Mouse (Mus musculus): ENCODE data around the gene Tubgcp6. TPM values are rescaled to one million over a fixed set of nuclear protein-coding genes. Genes with fewer than 3 reads are reported as not detected.
A peak's percentile ranks its signal among the peaks of the same experiment; 100 is the strongest.

The Tubgcp6 gene
- total RNA-seq, 2 experiments from 2014 or later = 27.6 to 32.6 TPM

DNA sequence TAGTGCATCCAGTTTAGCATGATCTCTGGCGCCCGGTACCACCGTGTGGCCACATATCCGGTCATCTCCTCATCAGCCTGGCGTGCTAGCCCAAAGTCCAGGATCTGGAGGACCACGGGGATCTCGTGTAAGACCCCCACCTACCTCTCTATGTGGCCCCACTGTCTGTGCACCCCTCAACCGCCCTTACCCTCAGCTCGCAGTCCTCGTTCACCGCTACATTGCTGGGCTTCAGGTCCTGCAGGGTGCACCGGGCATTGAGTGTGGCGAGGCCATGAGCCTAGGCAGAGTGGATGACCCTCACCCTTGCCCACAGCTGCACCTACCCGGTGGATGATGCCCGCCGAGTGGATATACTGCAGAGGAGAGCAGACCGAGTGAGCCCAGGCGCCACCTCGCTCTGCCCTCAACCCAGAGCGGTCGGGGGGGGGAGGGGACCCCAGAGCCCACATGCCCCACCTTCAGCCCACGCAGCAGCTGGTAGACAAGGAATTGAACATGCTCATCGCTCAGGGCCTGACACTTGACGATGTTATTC is 23.0 kb upstream of the Tubgcp6 start:
- intact Hi-C loops (cut with DNase I) = no loop called here
- DNase-seq (ENCODE audit: low spot score in 2 of 2) = no peak

DNA sequence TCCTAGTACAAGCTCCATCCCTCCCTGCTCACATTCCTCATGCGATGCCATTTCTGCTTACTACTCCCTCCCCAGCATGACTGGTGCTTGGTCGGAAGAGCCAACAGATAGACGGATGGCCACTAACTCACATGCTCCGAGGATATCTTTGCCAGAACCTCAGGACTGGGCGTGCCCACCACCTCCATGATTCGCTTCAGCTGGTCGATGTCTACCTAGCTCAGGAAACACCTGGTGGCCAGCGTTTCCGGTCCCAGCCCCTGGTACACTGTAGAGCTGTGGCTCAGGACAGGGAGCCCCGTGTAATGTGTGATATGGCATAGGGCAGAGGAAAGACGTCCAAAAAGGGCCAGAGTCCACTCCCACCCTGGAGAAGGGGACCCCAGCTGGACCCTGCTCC is 22.1 kb upstream of the Tubgcp6 start:
- no peak for DNase-seq (ENCODE audit: low spot score in 2 of 2)
- intact Hi-C loops (cut with DNase I) = no loop called here

DNA sequence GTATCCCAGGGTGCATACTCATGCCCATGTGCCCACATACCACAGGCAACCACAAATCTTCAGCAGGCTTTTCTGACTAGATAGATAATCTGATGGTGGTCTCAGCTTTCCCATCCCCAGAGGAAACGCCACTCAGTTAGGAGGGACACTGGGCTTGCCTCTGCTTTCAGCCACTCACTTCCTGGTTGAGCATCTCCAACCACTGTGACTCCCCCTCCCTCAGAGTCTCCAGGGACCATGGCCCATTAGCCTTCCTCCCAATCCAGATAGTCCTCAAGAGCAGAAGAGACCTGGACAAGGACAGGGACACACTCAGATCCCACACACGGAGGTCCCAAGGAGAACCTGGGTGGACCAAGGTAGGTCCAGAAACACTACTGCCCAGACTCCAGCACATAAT is 20.2 kb upstream of the Tubgcp6 start:
- DNase-seq (ENCODE audit: low spot score in 2 of 2) = no peak
- intact Hi-C loops (cut with DNase I) = no loop called here

DNA sequence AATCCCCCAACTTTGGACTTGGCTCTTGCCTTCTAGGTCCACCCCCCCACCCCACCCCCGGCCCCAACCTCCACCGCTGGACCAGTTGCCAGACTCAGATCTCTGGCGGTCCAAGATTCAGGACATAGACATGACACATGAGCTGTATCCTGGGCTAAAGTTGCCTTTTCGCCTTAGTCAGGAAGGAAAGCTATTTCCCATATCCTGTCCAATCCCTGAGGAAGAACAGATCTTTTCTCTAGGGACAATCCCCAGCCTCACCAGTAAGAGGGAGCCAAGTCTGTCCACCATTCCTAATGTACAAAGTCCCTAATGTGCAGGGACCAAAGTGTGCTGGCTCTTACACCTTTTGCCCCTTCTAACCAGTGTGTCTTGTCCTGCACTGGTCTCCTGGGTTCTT is 19.0 kb upstream of the Tubgcp6 start:
- intact Hi-C loops (cut with DNase I) = no loop called here
- no peak for DNase-seq (ENCODE audit: low spot score in 2 of 2)

DNA sequence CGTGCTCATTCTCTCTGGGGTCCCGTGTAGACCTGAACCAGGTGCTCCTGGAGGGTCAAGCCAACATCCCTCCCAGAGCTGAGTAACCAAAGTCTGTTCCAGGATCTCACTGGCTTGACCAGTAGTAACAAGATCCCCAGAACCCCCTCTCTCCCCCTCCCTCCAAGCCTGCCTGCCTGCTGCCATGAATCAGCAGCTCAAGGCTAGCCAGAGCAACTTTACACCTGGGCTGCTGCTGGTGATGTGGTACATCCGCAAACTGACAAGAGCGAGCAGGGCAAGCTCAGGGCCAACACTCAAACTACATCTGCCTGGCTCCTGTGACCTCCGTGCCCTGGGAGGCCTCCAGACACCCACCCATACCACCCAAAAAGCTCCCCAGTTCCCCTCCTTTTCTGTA is 18.5 kb upstream of the Tubgcp6 start:
- no peak for DNase-seq (ENCODE audit: low spot score in 2 of 2)
- intact Hi-C loops (cut with DNase I) = no loop called here

DNA sequence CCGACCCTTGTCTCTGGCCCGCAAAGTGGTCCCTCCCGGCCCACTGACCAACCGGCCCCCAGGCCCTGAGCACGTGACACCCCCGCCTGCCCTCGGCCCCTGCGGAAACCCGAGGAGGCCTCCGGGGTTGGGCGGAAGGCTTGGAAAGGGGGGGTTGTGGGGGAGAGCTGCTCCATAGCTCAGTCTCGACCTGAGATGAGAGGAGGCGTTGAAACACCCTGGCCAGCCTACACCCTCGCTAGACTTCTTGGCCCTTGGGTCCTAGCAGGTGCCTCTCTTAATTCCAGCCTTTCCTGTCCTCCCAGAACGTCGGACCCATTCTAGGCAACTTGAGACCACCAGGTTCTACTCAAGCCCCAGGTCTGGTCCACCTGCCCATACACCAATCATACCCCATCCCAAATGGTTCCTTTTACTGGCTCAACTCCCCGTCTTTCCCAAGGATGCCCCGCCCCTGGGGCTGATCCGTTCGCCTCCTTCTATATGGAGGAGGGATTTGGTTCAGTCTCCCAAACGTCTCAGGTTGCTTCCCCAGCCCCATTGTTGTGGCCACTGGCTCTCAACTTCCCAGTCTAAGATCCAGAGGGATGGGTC is 17.8 kb upstream of the Tubgcp6 start, which contains the start of gene Mapk12:
Gene Mapk12 (minus strand): TSS at position 45 of the 594 bp plus-strand sequence.
- intact Hi-C loops (cut with DNase I) = no loop called here
- peak in 1 of 2 experiments; percentile 43 for DNase-seq (ENCODE audit: low spot score in 2 of 2)

DNA sequence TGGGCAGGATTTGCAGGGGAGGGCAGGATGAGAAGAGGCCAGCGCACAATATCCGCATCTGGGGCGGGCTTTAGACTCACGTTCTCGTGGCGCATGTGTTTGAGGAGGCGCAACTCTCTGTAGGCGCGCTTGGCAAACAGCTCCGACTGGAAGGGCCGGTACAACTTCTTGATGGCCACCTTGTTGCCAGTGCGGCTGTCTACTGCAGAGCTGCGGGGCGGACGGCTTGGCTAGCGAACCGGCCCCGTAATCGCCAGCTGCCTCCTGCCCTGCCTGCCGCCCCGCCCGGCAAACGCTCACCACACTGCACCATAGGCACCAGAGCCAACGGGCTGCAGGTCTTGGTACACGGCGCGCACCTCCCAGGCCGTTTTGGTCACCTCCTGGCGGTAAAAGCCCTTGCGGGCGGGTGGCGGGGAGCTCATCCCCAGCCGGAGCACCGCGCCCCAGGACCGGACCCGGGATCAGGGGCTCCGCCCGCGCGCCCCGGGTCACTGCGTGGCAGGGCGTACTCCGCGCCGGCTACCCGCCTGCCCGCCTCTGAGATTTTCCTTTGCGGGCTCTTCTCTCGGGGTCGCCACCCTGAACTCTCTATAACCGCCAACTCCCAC is 17.2 kb upstream of the Tubgcp6 start:
- intact Hi-C loops (cut with DNase I) = no loop called here
- peak; percentile 69 to 84 for DNase-seq (ENCODE audit: low spot score in 2 of 2)

DNA sequence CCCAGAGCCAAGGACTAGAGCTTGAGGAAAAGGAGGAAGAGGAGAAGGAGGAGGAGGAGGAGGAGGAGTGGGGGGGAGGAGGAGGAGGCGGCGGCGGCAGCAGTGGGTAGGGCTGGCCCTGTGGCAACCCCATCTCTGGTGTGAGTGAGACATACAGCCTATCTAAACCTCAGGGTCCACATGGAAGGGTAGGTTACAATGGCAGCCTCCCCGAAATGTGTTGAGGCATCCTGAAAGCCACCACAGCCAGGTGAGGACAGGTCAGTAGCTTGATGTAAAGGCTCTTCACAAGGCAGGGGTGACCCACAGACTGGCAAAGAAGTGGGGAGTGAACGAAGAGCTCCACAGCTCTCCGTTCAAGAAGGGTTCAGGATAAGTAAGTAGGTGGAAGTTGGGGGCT is 15.6 kb upstream of the Tubgcp6 start:
- DNase-seq (ENCODE audit: low spot score in 2 of 2) = no peak
- intact Hi-C loops (cut with DNase I) = loop anchor here (5.0 kb wide), 1 partner anchor 59 kb away; the partner anchor contains the start of gene Dennd6b

DNA sequence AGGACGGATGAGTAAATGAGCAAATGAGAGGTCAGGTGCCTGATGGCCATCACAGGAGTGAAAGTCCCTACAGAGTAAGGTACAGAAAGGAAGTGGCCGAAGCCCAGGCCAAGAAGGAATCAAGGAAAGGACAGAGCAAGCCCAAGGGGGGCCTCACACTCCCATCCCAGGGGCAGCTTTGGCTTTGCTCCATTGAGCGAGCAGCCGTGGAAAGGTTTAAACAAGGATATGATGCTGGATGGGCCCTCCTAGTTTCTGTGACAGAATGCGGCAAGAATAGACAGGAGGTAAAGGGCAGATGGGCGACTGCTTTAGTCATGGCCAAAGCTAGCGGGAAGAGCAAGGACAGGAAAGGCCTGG is 15.1 kb upstream of the Tubgcp6 start:
- no peak for DNase-seq (ENCODE audit: low spot score in 2 of 2)
- intact Hi-C loops (cut with DNase I) = loop anchor here (5.0 kb wide), 1 partner anchor 59 kb away; the partner anchor contains the start of gene Dennd6b

DNA sequence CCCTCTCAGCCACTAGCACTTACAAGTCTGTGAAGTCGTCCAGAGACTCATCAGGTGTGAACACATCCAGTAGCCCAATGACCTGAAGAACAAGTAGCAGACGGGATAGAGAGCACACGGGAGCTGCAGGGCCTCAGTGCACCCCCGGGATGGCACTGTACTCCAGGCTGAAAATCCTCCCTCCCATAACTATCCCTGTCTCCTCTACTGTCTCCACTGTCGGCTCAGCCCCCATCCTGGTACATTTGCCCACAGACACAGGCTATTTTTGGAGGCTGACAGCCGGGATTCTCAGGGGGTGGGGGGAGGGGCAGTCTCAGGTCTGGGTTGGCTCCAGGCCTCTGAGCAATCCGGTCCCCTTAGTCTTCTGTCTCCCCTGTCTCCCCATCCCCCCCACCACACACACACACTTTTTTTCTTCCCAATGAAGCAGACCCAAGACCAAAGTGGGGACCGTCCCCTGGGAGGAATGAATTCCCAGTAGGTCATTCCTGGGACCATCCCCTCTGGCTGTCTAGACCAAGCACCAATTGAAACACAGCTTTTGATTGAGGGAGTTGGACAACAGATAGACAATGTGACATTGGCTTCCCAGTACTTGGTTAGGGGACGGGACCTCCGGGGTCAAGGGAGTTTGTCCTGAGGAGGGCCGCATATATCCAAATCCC is 14.6 kb upstream of the Tubgcp6 start:
- peak in 1 of 2 experiments; percentile 75 for DNase-seq (ENCODE audit: low spot score in 2 of 2)

DNA sequence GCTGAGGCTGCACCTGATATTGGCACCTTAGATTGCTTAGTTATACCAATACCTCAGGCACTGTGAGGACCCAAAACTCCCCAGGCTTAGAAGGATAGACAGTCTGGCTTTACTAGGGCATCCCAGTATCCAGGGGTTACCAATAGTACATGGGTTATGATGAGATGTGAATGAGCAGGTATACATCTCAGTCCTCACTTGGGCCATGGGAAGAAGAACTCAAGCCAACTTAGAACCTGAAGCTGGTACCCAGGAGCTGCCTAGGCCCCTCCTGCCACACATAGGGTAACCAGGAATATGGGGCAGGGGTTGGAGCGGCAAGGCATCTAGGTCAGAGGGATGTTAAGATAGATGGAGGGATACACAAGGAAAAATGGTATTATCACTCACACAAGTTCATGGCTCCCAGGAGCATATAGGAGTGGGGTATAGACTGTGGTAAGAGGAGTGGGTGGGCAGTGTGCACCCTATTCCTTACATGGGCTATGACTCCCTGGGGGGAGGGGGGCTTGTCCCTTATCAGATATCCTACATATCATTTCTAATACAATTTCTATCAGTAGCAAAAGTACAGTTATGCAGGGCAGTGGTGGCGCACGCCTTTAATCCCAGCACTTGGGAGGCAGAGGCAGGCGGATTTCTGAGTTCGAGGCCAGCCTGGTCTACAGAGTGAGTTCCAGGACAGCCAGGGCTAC is 13.7 kb upstream of the Tubgcp6 start:
- no peak for DNase-seq (ENCODE audit: low spot score in 2 of 2)
- intact Hi-C loops (cut with DNase I) = loop anchor here (5.0 kb wide), 1 partner anchor 61 kb away; the partner anchor contains the start of gene Dennd6b

More for the DNA sequence above, 14.6 kb upstream of the Tubgcp6 start:
- intact Hi-C loops (cut with DNase I) = loop anchor here (5.0 kb wide), 1 partner anchor 60 kb away; the partner anchor contains the start of gene Dennd6b

DNA sequence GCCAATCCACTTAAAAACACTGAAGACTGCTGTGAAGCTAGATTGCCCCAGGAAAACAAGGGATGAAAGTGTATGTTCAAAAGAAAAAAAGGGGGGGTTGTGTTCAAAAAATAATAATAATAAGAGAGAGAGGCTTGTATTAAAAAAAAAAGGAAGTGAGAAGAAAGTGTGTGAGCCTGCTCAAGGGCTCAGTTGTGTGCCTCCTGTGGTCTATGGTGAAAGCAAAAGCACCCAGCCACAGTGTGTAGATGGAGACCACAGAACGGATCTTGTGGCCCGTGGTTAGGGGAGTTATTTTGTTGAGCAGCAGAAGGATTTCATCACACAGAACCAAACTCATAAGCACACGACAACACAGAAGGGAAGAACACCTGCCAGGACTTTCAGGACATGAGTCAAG is 8.4 kb upstream of the Tubgcp6 start:
- intact Hi-C loops (cut with DNase I) = no loop called here
- no peak for DNase-seq (ENCODE audit: low spot score in 2 of 2)

DNA sequence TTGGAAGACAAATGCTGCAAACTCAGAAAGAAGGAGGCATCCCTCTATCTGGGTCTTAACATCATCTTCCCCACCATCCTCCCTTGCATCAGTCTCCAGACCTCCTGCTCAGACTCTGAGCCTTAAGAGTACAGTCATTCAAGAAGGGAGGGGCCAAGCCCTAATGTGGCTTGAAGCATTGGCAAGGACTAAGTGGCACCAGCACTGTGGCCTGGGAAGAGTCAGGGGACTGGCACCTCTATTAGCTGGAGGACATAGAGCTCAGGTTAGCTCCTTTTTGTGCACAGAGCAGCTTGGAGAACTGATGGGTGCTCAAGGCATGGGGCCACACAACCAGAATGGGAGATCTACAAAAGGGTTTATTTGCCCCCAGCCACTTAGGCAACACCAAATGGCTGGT is 7.3 kb upstream of the Tubgcp6 start:
- intact Hi-C loops (cut with DNase I) = no loop called here

DNA sequence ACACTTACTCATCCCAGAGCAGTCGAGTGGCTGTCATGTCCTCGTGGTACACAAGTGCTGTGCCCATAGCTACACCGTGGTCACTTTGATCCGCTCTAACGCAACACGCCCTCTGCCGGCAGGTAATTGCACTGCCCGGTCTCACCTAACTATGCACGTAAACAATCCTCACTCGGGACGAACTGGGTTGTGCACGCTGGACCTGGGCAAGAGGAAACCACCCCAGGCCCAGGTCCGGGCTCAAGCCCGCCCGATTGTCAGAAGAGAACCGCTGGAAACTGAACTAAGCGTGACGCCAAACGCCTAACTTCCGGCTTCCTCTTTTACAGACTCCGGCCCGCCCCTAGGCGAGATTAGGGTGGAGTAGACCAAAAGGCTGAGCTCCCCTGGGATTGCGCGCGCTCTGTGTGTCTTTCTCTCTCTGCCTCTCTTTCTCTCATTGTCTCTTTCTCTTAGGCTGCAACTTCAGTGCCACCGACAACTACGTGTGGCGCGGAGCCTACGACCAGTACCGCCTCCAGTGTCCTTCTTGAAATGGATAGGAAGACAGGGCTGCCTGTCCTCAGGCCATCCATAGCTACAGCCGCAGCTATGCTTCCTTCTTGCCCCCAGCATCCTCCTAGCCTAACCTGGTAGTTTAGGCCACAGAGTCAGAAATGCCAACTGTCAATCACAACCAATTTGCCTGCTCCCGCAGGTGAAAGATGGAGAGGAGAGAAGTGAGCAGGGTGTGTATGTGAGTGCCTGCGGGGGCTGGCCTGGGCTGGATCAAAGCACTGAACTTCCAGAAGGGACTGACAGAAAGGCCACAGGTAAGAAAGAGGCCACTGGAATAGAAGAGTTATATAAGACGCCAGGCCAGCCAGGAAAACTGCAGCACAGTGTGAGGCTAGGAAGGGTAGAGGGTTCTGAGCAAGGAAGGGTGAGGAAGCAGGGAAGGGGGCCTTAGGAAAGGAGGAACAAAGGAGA is 5.8 kb upstream of the Tubgcp6 start, which contains the start of gene Hdac10:
Gene Hdac10 (minus strand): TSS at position 319 of the 969 bp plus-strand sequence.
- peak; percentile 84 to 89 for DNase-seq (ENCODE audit: low spot score in 2 of 2)
- intact Hi-C loops (cut with DNase I) = no loop called here

More for the DNA sequence above, 7.3 kb upstream of the Tubgcp6 start:
- DNase-seq (ENCODE audit: low spot score in 2 of 2) = no peak

DNA sequence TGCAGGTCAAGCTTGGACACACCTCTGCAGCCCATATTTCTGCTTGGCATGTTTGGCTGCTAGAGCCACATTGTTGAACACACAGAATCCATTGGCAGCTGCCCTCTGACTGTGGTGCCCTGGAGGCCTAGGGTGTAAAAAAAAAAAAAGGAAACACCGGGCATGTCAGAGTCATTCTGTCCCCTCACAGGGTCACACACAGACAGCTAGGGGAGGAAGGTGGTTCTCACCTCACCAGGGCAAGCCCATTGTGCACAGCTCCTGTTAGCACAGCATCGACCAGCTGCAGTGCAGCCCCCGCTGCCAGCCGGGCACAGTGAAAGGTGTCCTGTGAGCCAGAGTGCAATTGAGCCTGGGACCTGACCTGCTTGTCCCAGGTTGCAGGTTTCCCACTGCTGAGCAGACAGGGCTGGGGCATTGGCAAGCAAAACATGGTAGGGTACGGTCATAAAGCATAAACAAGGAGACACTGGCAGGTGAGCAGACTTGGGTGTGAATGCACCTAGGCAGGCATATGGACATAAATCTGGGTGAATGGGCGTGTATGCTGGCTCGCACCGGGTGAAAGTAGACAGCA is 4.5 kb upstream of the Tubgcp6 start:
- intact Hi-C loops (cut with DNase I) = no loop called here

DNA sequence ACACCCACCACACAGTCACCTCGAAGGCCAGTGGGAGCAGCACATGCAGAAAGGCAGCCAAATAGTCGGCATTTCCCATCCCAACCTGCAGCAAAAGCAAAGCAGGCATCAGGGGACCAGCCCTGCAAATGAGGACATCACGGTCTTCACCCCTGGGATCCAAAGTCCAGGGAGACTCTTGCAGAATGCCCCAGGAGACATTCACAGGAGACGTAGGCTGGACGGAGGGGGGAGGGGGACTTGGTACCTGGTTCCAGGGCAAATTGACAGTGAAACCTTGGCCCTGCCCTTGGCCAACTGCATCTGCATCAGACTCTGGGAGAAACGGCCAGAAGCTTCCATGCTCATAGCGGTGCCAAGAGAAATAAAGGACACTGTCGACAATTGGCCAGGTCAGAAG is 3.7 kb upstream of the Tubgcp6 start:
- no peak for DNase-seq (ENCODE audit: low spot score in 2 of 2)
- intact Hi-C loops (cut with DNase I) = no loop called here

More for the DNA sequence above, 4.5 kb upstream of the Tubgcp6 start:
- DNase-seq (ENCODE audit: low spot score in 2 of 2) = no peak

DNA sequence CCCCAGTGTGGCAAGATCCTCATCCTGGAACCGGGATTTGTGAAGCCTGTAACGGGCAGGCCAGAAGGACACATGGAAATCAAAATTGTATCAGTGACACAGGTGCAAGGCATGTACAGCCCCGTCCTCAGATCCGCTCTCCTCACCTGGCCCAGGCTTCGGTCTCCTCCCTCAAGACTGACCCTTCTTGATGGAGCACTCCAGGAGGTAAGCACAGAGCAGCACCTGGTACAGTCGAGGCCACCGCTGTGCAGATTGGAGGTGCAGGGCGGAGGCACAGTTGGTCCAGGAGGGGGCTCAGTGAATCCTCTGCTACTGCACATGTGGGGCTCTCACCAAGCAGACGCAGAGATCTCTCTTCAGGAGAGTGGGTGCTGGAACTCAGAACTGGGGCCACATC is 2.4 kb upstream of the Tubgcp6 start:
- no peak for DNase-seq (ENCODE audit: low spot score in 2 of 2)
- intact Hi-C loops (cut with DNase I) = no loop called here

DNA sequence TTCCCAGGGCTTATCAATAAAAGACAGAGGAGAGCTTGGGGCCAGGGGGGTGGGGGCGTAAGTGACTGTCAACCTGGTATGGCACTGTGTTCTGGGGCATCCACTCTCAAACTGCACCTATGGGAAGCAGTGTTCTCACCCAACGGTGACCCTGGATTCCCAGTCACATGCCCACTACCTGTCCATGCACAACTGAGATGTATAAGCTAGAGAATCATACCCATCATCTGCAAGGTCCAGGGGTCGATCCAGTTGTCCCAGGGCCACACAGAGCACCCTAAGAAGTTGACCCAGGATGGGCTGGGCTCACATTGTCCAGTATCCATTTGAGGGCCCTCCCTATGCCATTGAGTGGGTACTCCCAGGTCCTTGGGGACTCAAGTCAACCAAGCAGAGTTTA is 1.4 kb upstream of the Tubgcp6 start:
- DNase-seq (ENCODE audit: low spot score in 2 of 2) = no peak
- intact Hi-C loops (cut with DNase I) = no loop called here

Measured in left cerebral cortex, postnatal 14 days (tissue).